Mouse (Mus musculus): ENCODE measurements around the gene Slc25a39. TPM values are rescaled to one million over a fixed set of nuclear protein-coding genes. Genes with fewer than 3 reads are reported as not detected.
"Not testable (repeated sequence)": the region's sequence is repeated elsewhere in the genome, so short reads cannot be mapped to it uniquely, and the experiment has no call there.

The Slc25a39 gene
- total RNA-seq, 4 experiments from 2014 or later: 62.0 to 72.4 (median 64.6) TPM

GRCm38 (mm10) chr11:102375196-102376173 is 32.3 kb downstream of the Slc25a39 start:
- no peak for DNase-seq (ENCODE audit: low spot score in 2 of 2)

- DNase-seq (ENCODE audit: low spot score in 2 of 2): no peak
Measured at GRCm38 (mm10) chr11:102374108-102374725, 33.5 kb downstream of the Slc25a39 start.

- no peak for DNase-seq (ENCODE audit: low spot score in 2 of 2)
Measured at GRCm38 (mm10) chr11:102373646-102374045, 34.1 kb downstream of the Slc25a39 start.

- DNase-seq (ENCODE audit: low spot score in 2 of 2): no peak
Measured at GRCm38 (mm10) chr11:102372936-102373335, 34.8 kb downstream of the Slc25a39 start.

GRCm38 (mm10) chr11:102371926-102372685 is 35.6 kb downstream of the Slc25a39 start:
- DNase-seq (ENCODE audit: low spot score in 2 of 2): no peak

- DNase-seq (ENCODE audit: low spot score in 2 of 2): no peak
Measured at GRCm38 (mm10) chr11:102370285-102370684, 37.5 kb downstream of the Slc25a39 start.

- DNase-seq (ENCODE audit: low spot score in 2 of 2): no peak
Measured at GRCm38 (mm10) chr11:102369263-102369662, 38.5 kb downstream of the Slc25a39 start.

- DNase-seq (ENCODE audit: low spot score in 2 of 2): no peak
Measured at GRCm38 (mm10) chr11:102368347-102368746, 39.4 kb downstream of the Slc25a39 start.

- no peak for DNase-seq (ENCODE audit: low spot score in 2 of 2)
Measured at GRCm38 (mm10) chr11:102367504-102368280, 40.1 kb downstream of the Slc25a39 start.

GRCm38 (mm10) chr11:102366103-102366502 is 41.6 kb downstream of the Slc25a39 start, which contains the start of gene Slc4a1:
TSS of gene Slc4a1 (minus strand) at chr11:102366203.
- DNase-seq (ENCODE audit: low spot score in 2 of 2): not testable (repeated sequence)

GRCm38 (mm10) chr11:102365699-102366098 is 42.0 kb downstream of the Slc25a39 start:
- DNase-seq (ENCODE audit: low spot score in 2 of 2): no peak

- DNase-seq (ENCODE audit: low spot score in 2 of 2): no peak
Measured at GRCm38 (mm10) chr11:102364570-102365371, 43.0 kb downstream of the Slc25a39 start.

GRCm38 (mm10) chr11:102363623-102364022 is 44.1 kb downstream of the Slc25a39 start:
- no peak for DNase-seq (ENCODE audit: low spot score in 2 of 2)

- DNase-seq (ENCODE audit: low spot score in 2 of 2): no peak
Measured at GRCm38 (mm10) chr11:102361776-102362495, 45.8 kb downstream of the Slc25a39 start.

- no peak for DNase-seq (ENCODE audit: low spot score in 2 of 2)
Measured at GRCm38 (mm10) chr11:102358365-102358764, 49.4 kb downstream of the Slc25a39 start.

GRCm38 (mm10) chr11:102356636-102357350 is 51.0 kb downstream of the Slc25a39 start:
- DNase-seq (ENCODE audit: low spot score in 2 of 2): no peak

- DNase-seq (ENCODE audit: low spot score in 2 of 2): no peak
Measured at GRCm38 (mm10) chr11:102356190-102356589, 51.6 kb downstream of the Slc25a39 start.

- DNase-seq (ENCODE audit: low spot score in 2 of 2): no peak
Measured at GRCm38 (mm10) chr11:102355501-102355900, 52.2 kb downstream of the Slc25a39 start.

- DNase-seq (ENCODE audit: low spot score in 2 of 2): no peak
Measured at GRCm38 (mm10) chr11:102353021-102353431, 54.7 kb downstream of the Slc25a39 start.

All from layer of hippocampus, adult 8-10 months (tissue).